Mouse (Mus musculus) olfactory bulb, adult 2 months (tissue): ENCODE results near the gene Rrp9. TPM values are rescaled to one million over a fixed set of nuclear protein-coding genes. Genes with fewer than 3 reads are reported as not detected.

Source experiments
- H3K27ac ChIP-seq: fragments of 200-500 bp; 2 replicates; pipeline ENCODE4 v1.5.1; 2012; ENCODE audit warnings: low read depth, low read length; ENCODE audit not compliant: insufficient read depth
- H3K4me1 ChIP-seq: fragments of 200-500 bp; 2 replicates; pipeline ENCODE4 v1.6.1; 2012; ENCODE audit warnings: low read length; ENCODE audit not compliant: control insufficient read depth, insufficient read depth
- H3K4me3 ChIP-seq: fragments of 200-500 bp; 2 replicates; pipeline ENCODE4 v1.5.1; 2012; ENCODE audit warnings: mild to moderate bottlenecking, low read depth, low read length, moderate library complexity; ENCODE audit not compliant: insufficient read depth
- CTCF ChIP-seq: fragments of 200-500 bp; IDR thresholded peaks from 2 replicates; pipeline ENCODE4 v1.5.1; 2012; ENCODE audit warnings: low read depth, mild to moderate bottlenecking, low read length, moderate library complexity; ENCODE audit not compliant: insufficient read depth
- POLR2A ChIP-seq: fragments of 200-500 bp; IDR thresholded peaks from 2 replicates; pipeline ENCODE4 v1.6.1; 2012; ENCODE audit warnings: mild to moderate bottlenecking, low read depth, low read length, moderate library complexity; ENCODE audit not compliant: insufficient read depth
- WGBS: fragments of 180-500 bp; shearing (Covaris S2); methylation state at CpG from one replicate; pipeline ENCODE4 v1.1.7; 2018; 5-methylcytosine and 5-hydroxymethylcytosine counted together
- polyA plus RNA-seq: library from polyadenylated mRNA; stranded (reverse); fragments of >200 nt; gene quantifications from 2 replicates; pipeline ENCODE4 v1.2.4, GENCODE M21; 2012; ENCODE audit warnings: low replicate concordance; ENCODE audit not compliant: missing spikeins, insufficient read depth, insufficient read length

The Rrp9 gene
- polyA plus RNA-seq, 1 experiment = not detected

DNA sequence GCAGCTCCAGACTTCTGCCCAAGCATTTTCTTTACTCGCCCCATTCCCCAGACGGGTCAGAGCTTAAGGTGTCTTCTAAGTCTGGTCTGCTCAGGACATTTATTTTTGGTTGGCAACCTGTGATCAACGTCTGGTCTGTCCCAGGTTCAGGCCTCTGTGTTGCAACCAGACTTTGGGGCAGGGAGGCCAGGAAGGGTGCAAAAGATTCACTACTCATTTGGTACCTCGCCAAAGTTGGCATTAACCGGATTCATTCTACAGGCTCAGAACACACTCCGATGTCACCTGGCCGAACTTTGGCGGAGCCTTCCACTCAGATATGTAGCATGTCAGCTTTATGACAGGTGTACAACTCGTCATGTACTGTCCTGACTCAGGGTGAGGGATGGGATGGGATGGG lies 27.8 kb upstream of the Rrp9 start:
- H3K27ac ChIP-seq = no peak overlapping the region
- WGBS = 33% methylated on average over 9 of the region's 9 CpGs
- TF ChIP-seq CTCF (no peak), POLR2A (no peak)
- peaks cover 22% of the 10 kb centered on the region for H3K4me1 ChIP-seq
- H3K4me3 ChIP-seq = peak overlapping the region; percentile 78

- peaks cover 25% of the 10 kb centered on the region for H3K4me1 ChIP-seq
- 4% methylated on average over 23 of the region's 23 CpGs for WGBS
- H3K4me3 ChIP-seq = peak overlapping the region; percentile 44
- TF ChIP-seq CTCF = peak; percentile 48
- no peak for TF ChIP-seq POLR2A
- no peak overlapping the region for H3K27ac ChIP-seq
Measured at GRCm38 (mm10) chr9:106448498-106449031, 27.2 kb upstream of the Rrp9 start.

DNA sequence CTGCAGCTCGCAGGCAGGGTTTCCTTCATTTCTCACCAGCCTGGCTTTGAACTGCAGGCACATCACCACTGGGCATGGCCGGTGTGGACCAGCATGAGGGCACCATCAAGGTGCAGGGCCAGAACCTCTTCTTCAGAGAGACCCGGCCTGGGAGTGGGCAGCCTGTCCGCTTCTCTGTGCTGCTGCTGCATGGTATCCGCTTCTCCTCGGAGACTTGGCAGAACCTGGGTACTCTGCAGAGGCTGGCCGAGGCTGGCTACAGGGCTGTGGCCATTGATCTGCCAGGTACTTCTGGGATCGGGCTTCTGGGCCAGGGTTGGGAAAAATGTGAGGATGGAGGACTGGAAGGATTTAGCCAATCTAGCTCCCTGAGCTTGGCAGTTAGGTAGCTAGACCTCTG lies 25.8 kb upstream of the Rrp9 start:
- TF ChIP-seq POLR2A = no peak
- no peak for TF ChIP-seq CTCF
- H3K27ac ChIP-seq = no peak overlapping the region
- H3K4me3 ChIP-seq = no peak overlapping the region
- 86% methylated on average over 8 of the region's 8 CpGs for WGBS
- peaks cover 35% of the 10 kb centered on the region for H3K4me1 ChIP-seq

- 50% methylated on average over 9 of the region's 9 CpGs for WGBS
- Histone ChIP-seq H3K4me3 (no peak overlapping the region), H3K27ac (no peak overlapping the region), H3K4me1 (peaks cover 36% of the 10 kb centered on the region)
- TF ChIP-seq POLR2A = no peak
- TF ChIP-seq CTCF = no peak
Measured at GRCm38 (mm10) chr9:106450661-106451060, 25.1 kb upstream of the Rrp9 start.

DNA sequence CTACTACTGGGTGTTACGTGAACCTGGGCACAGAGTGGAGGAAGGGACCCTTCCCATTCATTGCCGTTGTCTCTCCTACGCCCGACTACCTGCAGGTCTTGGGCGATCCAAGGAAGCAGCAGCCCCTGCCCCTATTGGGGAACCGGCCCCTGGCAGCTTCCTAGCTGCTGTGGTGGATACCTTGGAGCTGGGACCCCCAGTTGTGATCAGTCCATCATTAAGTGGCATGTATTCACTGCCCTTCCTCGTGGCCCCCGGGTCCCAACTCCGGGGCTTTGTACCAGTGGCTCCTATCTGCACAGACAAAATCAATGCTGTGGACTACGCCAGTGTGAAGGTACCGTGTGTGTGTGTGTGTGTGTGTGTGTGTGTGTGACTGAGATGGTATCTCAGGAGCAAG lies 24.5 kb upstream of the Rrp9 start:
- TF ChIP-seq CTCF (no peak), POLR2A (no peak)
- Histone ChIP-seq H3K27ac (no peak overlapping the region), H3K4me3 (no peak overlapping the region), H3K4me1 (peaks cover 35% of the 10 kb centered on the region)
- WGBS = 81% methylated on average over 11 of the region's 11 CpGs

DNA sequence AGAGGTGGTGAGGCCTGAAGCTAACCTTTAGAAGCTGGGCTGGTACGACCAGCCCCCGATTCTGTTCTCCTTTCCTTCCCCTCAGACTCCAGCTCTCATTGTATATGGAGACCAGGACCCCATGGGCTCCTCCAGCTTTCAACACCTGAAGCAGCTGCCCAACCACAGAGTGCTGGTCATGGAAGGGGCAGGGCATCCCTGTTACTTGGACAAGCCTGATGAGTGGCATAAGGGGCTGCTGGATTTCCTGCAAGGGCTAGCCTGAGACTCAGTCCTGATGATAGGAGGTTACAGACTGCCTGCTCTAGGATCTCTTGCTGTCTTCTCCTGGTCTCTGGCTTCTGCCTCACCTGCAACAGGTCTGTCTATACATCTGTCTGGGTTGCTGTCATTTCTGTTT lies 23.9 kb upstream of the Rrp9 start:
- Histone ChIP-seq H3K27ac (no peak overlapping the region), H3K4me1 (peaks cover 41% of the 10 kb centered on the region), H3K4me3 (no peak overlapping the region)
- TF ChIP-seq CTCF (no peak), POLR2A (no peak)
- WGBS = 55% methylated on average over 2 of the region's 2 CpGs

GRCm38 (mm10) chr9:106452351-106452750 lies 23.4 kb upstream of the Rrp9 start:
- H3K4me3 ChIP-seq = no peak overlapping the region
- peaks cover 43% of the 10 kb centered on the region for H3K4me1 ChIP-seq
- TF ChIP-seq POLR2A (no peak), CTCF (no peak)
- H3K27ac ChIP-seq = no peak overlapping the region
- 54% methylated on average over 6 of the region's 6 CpGs for WGBS

DNA sequence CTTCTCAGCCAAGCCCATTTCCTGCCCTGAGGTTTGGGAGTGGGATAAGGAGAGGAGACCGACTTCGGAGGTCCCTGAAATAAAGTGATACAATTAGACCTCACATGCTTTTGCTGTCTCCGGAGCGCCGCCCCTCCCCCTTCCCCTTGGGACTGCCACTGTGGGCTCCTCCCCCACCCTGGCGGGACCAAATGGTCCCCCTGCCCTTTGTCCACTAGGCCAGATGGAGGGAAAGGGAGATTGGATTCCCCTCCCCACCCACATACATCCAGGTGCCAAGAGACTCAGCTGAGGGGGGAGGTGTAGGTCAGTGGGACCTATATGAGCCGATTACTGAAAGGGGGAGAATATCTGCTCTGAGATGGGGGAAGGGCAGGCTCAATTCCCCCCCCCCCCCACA lies 22.9 kb upstream of the Rrp9 start:
- TF ChIP-seq CTCF (no peak), POLR2A (no peak)
- no peak overlapping the region for H3K27ac ChIP-seq
- no peak overlapping the region for H3K4me3 ChIP-seq
- peaks cover 41% of the 10 kb centered on the region for H3K4me1 ChIP-seq
- WGBS = 8% methylated on average over 7 of the region's 7 CpGs

- peak within 1 kb of the TSS; percentile 57 for H3K4me3 ChIP-seq
- H3K27ac ChIP-seq = no peak within 1 kb of the TSS; the same call in 1 of the 2 replicates
- TF ChIP-seq CTCF (no peak), POLR2A (no peak)
- WGBS = under 1% methylated on average over 51 of the region's 74 CpGs
- H3K4me1 ChIP-seq = peaks cover 40% of the 10 kb centered on the region
Measured at GRCm38 (mm10) chr9:106453271-106454070, 22.3 kb upstream of the Rrp9 start, which contains the start of gene Pcbp4. Pcbp4 (plus strand) TSS chr9:106453291.
